Mouse (Mus musculus): ENCODE data around the gene Atp2b2. TPM values are rescaled to one million over a fixed set of nuclear protein-coding genes. Genes with fewer than 3 reads are reported as not detected.

Gene Atp2b2
- 0.06 and 0.08 TPM in 2 replicates for polyA plus RNA-seq (2015; fragmentation: Nextera tagmentation; extraction: Ambion mirVana)

DNA sequence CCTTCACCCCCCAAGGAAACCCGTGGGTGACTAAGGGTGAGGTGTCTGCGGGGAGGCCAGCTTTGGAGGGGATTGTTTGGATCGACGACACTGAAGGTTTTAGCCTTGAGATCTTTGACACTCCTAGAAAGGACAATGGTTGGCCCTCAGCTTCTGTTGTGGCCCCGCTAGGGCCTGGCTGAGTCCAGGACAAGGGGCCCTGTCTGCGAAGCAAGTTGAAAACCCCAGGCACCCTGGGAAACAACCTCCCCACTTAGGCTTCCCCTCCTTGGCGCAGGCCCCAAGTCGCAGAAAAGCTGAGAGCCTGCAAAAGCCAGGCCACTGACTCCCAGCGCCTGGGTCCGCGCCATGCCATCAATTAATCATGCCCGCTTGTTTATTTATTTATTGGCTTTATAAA, at the start of gene Atp2b2:
Gene Atp2b2 (minus strand): TSS at position 282 of the 400 bp plus-strand sequence.

DNA sequence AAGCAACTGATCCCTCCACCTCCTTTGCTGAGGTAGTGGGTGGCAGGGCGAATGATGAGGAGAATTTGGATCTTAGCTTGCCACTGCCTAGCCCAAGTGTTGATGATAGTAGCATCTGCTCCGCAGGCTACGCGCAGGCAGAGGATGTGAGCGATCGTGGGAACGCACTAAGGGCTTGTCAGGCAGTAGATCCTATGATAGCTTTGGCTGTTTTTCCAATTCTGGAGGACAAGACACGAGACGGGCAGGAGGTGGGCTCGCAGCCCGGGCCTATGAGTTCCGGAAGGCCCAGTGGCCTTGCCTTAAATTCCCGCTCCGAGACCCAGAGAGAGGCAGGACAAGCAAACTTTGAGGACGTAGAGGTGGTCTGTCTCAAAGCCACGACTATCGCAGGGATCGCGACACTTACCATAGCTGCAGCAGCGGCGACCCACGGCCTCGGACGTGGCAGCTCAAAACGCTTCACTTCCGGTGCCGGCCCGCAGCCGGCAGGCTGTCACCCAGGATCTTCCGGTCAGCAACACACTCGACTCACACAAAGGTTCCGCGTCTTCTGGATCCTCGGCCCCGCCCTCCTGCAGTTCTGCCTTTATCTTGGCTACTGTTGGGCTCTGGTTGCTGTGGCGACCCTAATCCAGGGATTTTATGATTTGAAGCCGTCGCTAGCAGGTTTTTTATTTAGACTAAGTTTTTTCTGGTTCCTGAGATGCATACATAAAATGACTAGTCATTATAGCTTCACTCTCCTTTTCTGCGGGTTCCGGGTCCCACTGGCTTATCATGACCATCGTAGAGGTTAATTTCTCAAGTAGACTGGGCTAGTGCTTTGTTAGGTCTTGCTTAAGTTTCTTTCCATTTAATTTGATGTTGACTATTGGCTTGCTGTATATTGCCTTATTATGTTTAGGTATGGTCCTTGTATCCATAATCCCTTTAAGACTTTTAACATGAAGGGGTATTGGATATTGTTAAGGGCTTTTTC, 301.9 kb downstream of the Atp2b2 start, which contains the start of gene Sec13:
Gene Sec13 (minus strand): TSS at position 508 of the 982 bp plus-strand sequence.

DNA sequence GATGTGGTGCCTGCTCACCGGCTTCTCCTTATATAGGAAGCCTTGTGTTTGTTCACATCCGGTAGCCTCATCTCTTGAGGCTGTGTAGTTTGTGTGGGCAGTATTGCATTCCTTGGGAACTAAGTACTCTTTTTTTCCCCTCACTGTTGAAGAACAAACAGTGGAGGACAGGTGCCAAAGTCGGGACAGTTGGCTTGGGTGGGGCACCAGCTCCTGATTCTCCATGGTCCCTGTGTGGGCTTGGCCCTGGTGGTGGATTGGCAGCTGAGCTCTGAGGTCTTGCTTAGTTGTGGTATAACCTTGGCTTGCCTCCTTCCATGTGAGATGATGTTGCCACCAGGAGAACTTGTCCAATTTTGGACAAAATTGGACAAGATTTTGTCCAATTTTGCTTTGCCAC, 322.5 kb downstream of the Atp2b2 start, which contains the start of gene Ghrl:
Gene Ghrl (minus strand): TSS at position 3 of the 400 bp plus-strand sequence.

DNA sequence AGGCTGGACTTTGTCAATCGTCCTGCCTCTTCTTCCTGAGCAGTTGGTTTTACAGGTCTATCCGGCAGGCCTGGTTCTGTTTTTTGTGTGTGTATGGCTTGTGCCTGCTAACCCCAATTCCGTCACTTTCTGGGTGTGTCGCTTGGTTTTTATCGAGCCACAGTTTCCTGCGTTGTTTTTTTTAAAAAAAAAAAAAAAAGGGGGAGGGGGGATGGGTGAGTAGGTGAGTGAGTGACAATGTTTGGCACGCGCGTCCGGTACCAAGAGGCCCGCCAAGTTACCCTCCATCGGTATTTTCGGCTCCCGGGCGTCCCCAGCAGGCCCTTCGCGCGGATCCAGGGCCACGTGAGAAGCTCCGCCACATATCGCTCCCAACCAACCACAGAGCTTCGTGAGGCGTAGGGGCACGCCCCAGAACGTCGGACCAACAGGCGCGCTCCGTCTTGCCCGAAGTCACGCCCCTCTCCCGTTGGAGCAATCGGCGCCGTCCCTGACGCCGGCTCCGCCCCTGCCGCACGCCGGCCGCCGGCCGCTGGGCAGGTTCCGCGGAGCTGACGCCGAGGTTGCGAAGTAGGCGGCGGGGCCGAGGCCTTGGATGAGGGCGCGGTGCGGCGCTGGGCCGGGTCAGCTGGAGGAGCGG, 345.7 kb downstream of the Atp2b2 start, which contains the start of gene Tatdn2:
Gene Tatdn2 (plus strand): TSS at position 469 of the 640 bp plus-strand sequence.

Other genes with a start within 250 kb of the Atp2b2 start
- not detected in 2 replicates for gene Slc6a11, start 88.6 kb upstream of the Atp2b2 start, polyA plus RNA-seq (2015; fragmentation: Nextera tagmentation; extraction: Ambion mirVana)
- not detected in 2 replicates for gene Slc6a1, start 240.0 kb upstream of the Atp2b2 start, polyA plus RNA-seq (2015; fragmentation: Nextera tagmentation; extraction: Ambion mirVana)